Mouse (Mus musculus) midbrain, embryonic 11.5 days (tissue): Measurements from ENCODE around the gene Sim2. TPM values are rescaled to one million over a fixed set of nuclear protein-coding genes. Genes with fewer than 3 reads are reported as not detected.

Experiments
- ATAC-seq: fragments of 200-750 bp; cut with Nextera tagmentation; 2 replicates; pipeline ENCODE4 v1.8.0; 2017; ENCODE audit warnings: moderate TSS enrichment, moderate library complexity; ENCODE audit not compliant: low FRiP score
- DNase-seq: peaks from one replicate; pipeline ENCODE4 v3.0.0; 2015; ENCODE audit warnings: low spot score; ENCODE audit errors: missing footprints
- H3K27ac ChIP-seq: fragments of 300-500 bp; sonication (generic); 2 replicates; pipeline ENCODE4 v1.5.1; 2014; ENCODE audit warnings: low read depth, low read length
- H3K27me3 ChIP-seq: fragments of 300-500 bp; sonication (generic); 2 replicates; pipeline ENCODE4 v1.6.1; 2014; ENCODE audit warnings: mild to moderate bottlenecking, low read length, moderate library complexity, mixed read lengths; ENCODE audit not compliant: control insufficient read depth, insufficient read depth
- H3K36me3 ChIP-seq: fragments of 300-500 bp; sonication (generic); 2 replicates; pipeline ENCODE4 v1.6.1; 2014; ENCODE audit warnings: mild to moderate bottlenecking, low read length, moderate library complexity, mixed read lengths; ENCODE audit not compliant: control insufficient read depth, insufficient read depth
- H3K4me1 ChIP-seq: fragments of 300-500 bp; sonication (generic); 2 replicates; pipeline ENCODE4 v1.6.1; 2014; ENCODE audit warnings: low read length; ENCODE audit not compliant: control insufficient read depth, insufficient read depth
- H3K4me2 ChIP-seq: fragments of 300-500 bp; sonication (generic); 2 replicates; pipeline ENCODE4 v1.6.1; 2014; ENCODE audit warnings: mild to moderate bottlenecking, moderate library complexity
- H3K4me3 ChIP-seq: fragments of 300-500 bp; sonication (generic); 2 replicates; pipeline ENCODE4 v1.5.1; 2014; ENCODE audit warnings: low read depth, low read length
- H3K9ac ChIP-seq: fragments of 300-500 bp; sonication (generic); 2 replicates; pipeline ENCODE4 v1.6.1; 2014; ENCODE audit warnings: low read length
- H3K9me3 ChIP-seq: fragments of 300-500 bp; sonication (generic); 2 replicates; pipeline ENCODE4 v1.6.1; 2016; ENCODE audit warnings: low read length; ENCODE audit not compliant: control insufficient read depth
- WGBS: fragments of 180-500 bp; shearing (Covaris S2); extraction: QIAGEN DNeasy Blood & Tissue Kit; methylation state at CpG from one replicate; pipeline ENCODE4 v1.1.7; 2014; 5-methylcytosine and 5-hydroxymethylcytosine counted together
- microRNA-seq: library from miRNA; unstranded; fragments of <30 nt; microRNA quantifications from one replicate; pipeline ENCODE4, GENCODE M21; 2017
- polyA plus RNA-seq: library from polyadenylated mRNA; unstranded; fragments of >200 nt; fragmentation: Nextera tagmentation; extraction: Ambion mirVana; gene quantifications from 2 replicates; pipeline ENCODE4 v1.2.1, GENCODE M21; 2014

Sim2 gene
- polyA plus RNA-seq, 1 experiment from 2014 or later, result 1.8 TPM

DNA sequence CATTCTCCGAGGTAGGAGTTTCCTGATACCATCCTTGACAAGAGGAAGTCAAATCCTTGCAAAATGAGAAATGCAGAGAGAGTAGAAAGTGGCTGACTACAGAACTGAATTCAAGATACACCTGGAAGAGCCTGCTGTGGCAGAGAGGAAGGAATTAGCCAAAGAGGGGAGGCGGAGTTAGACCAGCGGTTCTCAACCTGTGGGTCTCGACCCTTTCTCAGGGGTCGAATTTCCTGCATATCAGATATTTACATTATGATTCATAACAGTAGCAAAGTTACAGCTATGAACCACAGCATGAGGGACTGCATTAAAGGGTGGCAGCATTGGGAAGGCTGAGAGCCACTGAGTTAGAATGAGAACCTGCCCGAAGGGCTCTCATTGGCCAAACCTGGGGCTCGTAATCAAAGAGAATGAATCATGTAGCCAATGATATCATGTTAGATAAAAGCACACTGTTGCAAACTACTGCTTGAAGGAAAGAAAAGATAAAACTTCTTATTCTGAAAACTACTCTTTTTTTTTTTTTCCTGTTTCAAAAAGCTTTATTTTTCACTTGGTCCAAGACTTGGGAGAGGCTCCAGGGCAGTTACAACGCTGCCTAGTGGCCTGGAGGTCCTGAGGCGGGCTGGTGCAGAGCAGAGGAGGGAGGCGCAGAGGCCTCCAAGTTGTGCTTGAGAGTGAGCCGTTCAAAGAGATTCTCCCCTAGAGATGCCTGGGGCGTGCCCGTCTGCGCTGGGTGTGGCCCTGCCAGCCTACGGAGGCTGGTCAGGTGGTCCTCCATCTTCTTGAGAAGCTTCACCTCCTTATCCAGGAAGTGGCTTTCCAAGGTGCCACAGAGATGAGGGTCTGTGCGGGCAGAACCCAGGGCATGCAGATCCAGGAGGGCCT, 84.2 kb downstream of the Sim2 start:
- H3K9me3 ChIP-seq, result no peaks in the 10 kb centered on the region
- no peak overlapping the region for H3K4me3 ChIP-seq
- ATAC-seq, result no peak
- H3K4me2 ChIP-seq, result no peak overlapping the region
- no peaks in the 10 kb centered on the region for H3K36me3 ChIP-seq
- 90% methylated on average over 16 of the region's 16 CpGs for WGBS
- no peak overlapping the region for H3K27ac ChIP-seq
- H3K4me1 ChIP-seq, result peaks cover 23% of the 10 kb centered on the region
- no peak overlapping the region for H3K9ac ChIP-seq
- peaks cover 72% of the 10 kb centered on the region for H3K27me3 ChIP-seq
- no peak for DNase-seq

DNA sequence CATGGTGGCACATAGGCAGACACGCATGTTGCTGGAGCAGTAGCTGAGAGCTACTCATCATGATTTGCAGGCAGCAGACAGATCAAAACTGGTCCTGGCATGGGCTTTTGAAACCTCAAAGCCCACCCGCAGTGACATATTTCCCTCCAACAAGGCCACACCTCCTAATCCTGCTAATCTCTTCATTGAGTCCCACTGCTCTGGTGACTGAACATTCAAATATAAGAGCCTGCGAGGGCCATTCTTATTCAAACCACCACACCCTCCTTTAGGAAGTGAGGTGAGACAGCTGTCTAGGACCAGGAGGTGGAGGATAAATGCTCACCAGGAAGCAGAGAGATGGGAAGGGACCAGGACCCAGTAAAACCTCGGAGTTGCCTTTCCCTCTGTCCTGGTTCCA, 85.5 kb downstream of the Sim2 start:
- Histone ChIP-seq H3K4me2 (no peak overlapping the region), H3K27me3 (peaks cover 84% of the 10 kb centered on the region), H3K27ac (no peak overlapping the region), H3K9ac (no peak overlapping the region), H3K9me3 (no peaks in the 10 kb centered on the region), H3K36me3 (no peaks in the 10 kb centered on the region), H3K4me3 (no peak overlapping the region), H3K4me1 (peaks cover 12% of the 10 kb centered on the region)
- 11% methylated on average over 4 of the region's 4 CpGs for WGBS
- ATAC-seq (peak; percentile 83), DNase-seq (peak; percentile 91)

DNA sequence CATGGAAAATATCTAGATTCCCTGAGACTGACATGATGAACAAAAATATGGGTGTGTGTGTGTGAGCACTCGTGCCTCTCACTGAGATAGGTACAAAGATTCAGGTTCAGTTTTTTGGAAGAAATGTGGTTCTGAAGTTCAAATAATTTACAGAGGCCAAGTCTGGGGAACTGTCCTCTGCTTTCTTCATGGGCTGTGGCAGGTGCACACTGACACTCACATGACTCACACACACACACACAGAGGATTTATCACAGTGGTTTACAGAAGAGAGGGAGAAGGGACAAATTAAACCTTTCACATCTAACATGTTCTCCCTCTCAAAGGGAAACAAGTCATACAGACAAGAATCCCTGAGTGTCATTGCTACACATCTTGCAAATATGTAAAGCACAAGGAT, 88.6 kb downstream of the Sim2 start:
- Histone ChIP-seq H3K4me2 (no peak overlapping the region), H3K9me3 (no peaks in the 10 kb centered on the region), H3K4me3 (no peak overlapping the region), H3K4me1 (peaks cover 17% of the 10 kb centered on the region), H3K9ac (no peak overlapping the region), H3K36me3 (no peaks in the 10 kb centered on the region), H3K27me3 (peaks cover 83% of the 10 kb centered on the region), H3K27ac (no peak overlapping the region)
- ATAC-seq (no peak), DNase-seq (no peak)
- 91% methylated on average over 1 of the region's 1 CpGs for WGBS

DNA sequence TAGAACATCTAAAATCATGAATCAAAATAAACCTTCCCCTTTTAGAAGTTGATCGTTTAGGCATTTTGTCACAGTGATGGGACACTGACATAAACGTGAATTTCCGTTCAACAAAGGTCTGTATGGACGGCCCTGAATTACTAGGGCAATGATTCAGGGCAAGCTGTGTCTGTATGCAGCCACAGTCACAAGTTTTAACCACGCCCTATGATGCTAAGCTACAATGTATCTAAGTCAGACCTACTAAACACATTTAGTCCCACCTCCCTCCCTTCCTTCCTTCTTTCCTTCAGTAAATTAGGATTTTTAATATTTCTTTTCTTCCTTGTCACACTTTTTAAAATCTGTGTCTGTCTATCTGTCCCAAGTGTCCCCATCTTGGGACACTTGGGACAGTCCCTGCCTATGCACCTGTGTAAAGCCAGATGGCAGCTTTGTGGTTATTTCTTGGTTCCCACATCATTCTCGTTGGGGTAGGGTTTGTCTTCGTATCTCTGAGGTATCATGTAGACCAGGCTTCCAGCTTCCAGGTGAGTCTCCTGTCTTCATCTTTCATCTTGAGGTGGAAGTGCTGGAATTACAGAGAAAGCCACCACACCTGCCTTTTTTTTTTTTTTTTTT, 90.7 kb downstream of the Sim2 start:
- H3K4me1 ChIP-seq, result peaks cover 29% of the 10 kb centered on the region
- H3K4me3 ChIP-seq, result no peak overlapping the region
- ATAC-seq (no peak), DNase-seq (no peak)
- H3K27me3 ChIP-seq, result peaks cover 74% of the 10 kb centered on the region
- no peak overlapping the region for H3K4me2 ChIP-seq
- no peaks in the 10 kb centered on the region for H3K9me3 ChIP-seq
- WGBS, result 79% methylated on average over 7 of the region's 7 CpGs
- no peak overlapping the region for H3K9ac ChIP-seq
- H3K27ac ChIP-seq, result no peak overlapping the region
- no peaks in the 10 kb centered on the region for H3K36me3 ChIP-seq

Small RNAs within 50 kb of the gene (microRNA-seq; reads per million reads assigned to microRNA genes)
- gene Gm23062, result not detected

Other genes with a start within 250 kb of the Sim2 start
- 99.8 and 102 TPM in 2 replicates for gene Chaf1b, start 201.0 kb upstream of the Sim2 start, polyA plus RNA-seq
- gene Cldn14, start 76.1 kb upstream of the Sim2 start, polyA plus RNA-seq, result not detected in 2 replicates
- 8.0 and 8.1 TPM in 2 replicates for gene Hlcs, start 228.6 kb downstream of the Sim2 start, polyA plus RNA-seq
- 5.3 and 6.0 TPM in 2 replicates for gene Ripply3, start 243.5 kb downstream of the Sim2 start, polyA plus RNA-seq